Mouse (Mus musculus) lung, postnatal 0 days (tissue): ENCODE measurements around the gene Cox14.

ENCODE experiments used
- CTCF ChIP-seq: IDR thresholded peaks from 2 replicates; pipeline ENCODE4 v1.5.1; 2016; ENCODE audit warnings: antibody characterized with exemption, mild to moderate bottlenecking
- EP300 ChIP-seq: IDR thresholded peaks from 2 replicates; pipeline ENCODE4 v1.6.1; 2016; ENCODE audit warnings: antibody characterized with exemption, mild to moderate bottlenecking, control low read depth

DNA sequence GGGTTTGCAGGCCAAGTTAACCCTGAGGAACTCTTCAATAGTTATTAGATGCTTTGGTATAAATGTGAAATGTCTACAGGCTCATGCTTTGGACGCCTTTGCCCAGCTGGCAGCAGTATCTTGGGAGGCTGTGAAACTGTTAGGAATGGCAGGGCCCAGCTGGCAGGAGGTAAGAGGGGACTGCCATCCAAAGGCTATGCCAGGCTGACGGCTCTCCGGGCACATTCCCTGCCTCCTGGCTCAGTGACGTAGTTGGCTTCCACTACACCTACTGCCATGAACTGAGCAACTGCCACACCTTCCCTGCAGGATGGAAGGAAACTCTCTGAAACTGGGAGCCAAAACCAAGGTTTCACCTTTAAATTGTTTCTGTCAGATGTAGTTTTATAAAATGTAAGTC, 14.8 kb downstream of the Cox14 start:
- TF ChIP-seq CTCF (no peak), EP300 (no peak)
